Mouse (Mus musculus): ENCODE measurements at regions not wholly inside any gene's neighbourhood (a gene's known extent, or its start where the extent isn't known, plus 50 kb on each side); places are given as distances from the start of the nearest gene placed in this dataset.

DNA sequence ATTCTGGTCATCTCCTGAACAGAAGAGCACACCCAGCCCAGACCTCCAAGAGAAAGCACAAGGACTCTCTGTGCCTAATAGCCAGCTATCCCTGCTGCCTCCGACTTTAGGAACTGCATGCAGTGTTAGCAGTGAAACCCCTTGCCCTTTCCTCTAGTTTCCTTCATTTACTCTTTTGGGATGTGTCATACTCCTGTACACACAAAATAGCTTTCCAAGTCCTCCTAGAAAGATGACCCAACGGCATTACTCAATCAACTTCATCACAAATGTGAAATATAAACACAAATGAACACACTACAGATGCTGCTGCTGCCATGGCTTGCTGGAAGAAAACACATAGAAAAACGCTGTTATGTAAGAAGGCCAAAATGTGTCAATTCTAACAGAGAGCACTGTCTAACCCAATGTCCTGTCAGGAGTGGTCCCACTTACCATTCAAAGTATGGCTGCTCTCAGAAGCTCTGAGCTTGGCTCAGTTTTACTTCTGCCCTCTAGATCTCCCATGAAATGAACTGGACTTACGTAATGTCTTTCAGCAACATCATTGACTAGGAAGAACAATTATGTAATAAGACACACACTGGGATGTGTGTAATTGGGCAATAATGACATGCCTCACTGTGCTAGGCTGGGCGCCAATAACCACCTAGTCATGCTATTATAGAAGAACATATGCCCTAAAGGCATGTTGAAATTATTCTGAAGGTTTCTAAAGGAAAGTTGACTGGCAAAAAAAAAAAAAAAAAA is 94.5 kb downstream of the Lmo4 start:
- Histone ChIP-seq H3K27ac (ENCODE audit: low read length) (no peak overlapping the region), H3K4me1 (ENCODE audit: control insufficient read depth, insufficient read depth, low read length) (no peaks in the 10 kb centered on the region), H3K4me2 (replicated peaks; ENCODE audit: low read depth, low read length) (no peak overlapping the region), H3K9ac (replicated peaks; ENCODE audit: low read depth, low read length) (no peak overlapping the region), H3K27me3 (ENCODE audit: control insufficient read depth, insufficient read depth, low read length) (no peaks in the 10 kb centered on the region), H3K36me3 (ENCODE audit: control insufficient read depth, insufficient read depth, low read length) (no peaks in the 10 kb centered on the region), H3K4me3 (ENCODE audit: low read depth, low read length) (no peak overlapping the region), H3K9me3 (ENCODE audit: control insufficient read depth, low read depth, low read length) (no peaks in the 10 kb centered on the region)
- ATAC-seq (ENCODE audit: insufficient number of reproducible peaks, insufficient read depth, low FRiP score, low read depth), result no peak
- 87% methylated on average over 5 of the region's 5 CpGs for WGBS

- no peaks in the 10 kb centered on the region for H3K36me3 ChIP-seq (ENCODE audit: control insufficient read depth, insufficient read depth, low read length)
- H3K4me2 ChIP-seq (replicated peaks; ENCODE audit: low read depth, low read length), result no peak overlapping the region
- H3K9me3 ChIP-seq (ENCODE audit: control insufficient read depth, low read depth, low read length), result no peaks in the 10 kb centered on the region
- H3K27ac ChIP-seq (ENCODE audit: low read length), result no peak overlapping the region
- WGBS, result 78% methylated on average over 2 of the region's 2 CpGs
- no peaks in the 10 kb centered on the region for H3K4me1 ChIP-seq (ENCODE audit: control insufficient read depth, insufficient read depth, low read length)
- no peak for ATAC-seq (ENCODE audit: insufficient number of reproducible peaks, insufficient read depth, low FRiP score, low read depth)
- no peaks in the 10 kb centered on the region for H3K27me3 ChIP-seq (ENCODE audit: control insufficient read depth, insufficient read depth, low read length)
- H3K4me3 ChIP-seq (ENCODE audit: low read depth, low read length), result no peak overlapping the region
- H3K9ac ChIP-seq (replicated peaks; ENCODE audit: low read depth, low read length), result no peak overlapping the region
Measured at GRCm38 (mm10) chr3:144109769-144110168, 95.3 kb downstream of the Lmo4 start.

DNA sequence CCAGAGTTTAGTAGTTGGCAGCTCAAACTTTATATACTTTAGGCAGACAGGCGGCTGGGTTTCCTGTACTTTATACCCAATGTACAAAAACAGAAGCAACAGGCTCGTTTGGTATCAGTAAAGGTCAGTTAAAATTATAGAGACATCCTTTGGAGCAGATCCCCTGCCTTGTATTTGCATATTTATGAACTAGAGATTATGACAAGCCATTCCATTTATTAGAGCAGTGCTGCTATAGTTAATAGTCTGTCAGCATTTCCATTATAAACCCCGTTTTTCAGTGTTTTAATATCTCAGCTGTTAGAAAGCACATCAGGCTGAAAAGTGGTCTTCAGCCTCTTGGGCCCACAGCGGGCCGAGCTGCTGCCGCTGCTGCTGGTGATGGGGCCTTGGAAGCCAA is 96.7 kb downstream of the Lmo4 start:
- Histone ChIP-seq H3K4me1 (ENCODE audit: control insufficient read depth, insufficient read depth, low read length) (no peaks in the 10 kb centered on the region), H3K27ac (ENCODE audit: low read length) (no peak overlapping the region), H3K27me3 (ENCODE audit: control insufficient read depth, insufficient read depth, low read length) (no peaks in the 10 kb centered on the region), H3K4me3 (ENCODE audit: low read depth, low read length) (no peak overlapping the region), H3K9me3 (ENCODE audit: control insufficient read depth, low read depth, low read length) (no peaks in the 10 kb centered on the region), H3K4me2 (replicated peaks; ENCODE audit: low read depth, low read length) (no peak overlapping the region), H3K36me3 (ENCODE audit: control insufficient read depth, insufficient read depth, low read length) (no peaks in the 10 kb centered on the region), H3K9ac (replicated peaks; ENCODE audit: low read depth, low read length) (no peak overlapping the region)
- 81% methylated on average over 6 of the region's 6 CpGs for WGBS
- no peak for ATAC-seq (ENCODE audit: insufficient number of reproducible peaks, insufficient read depth, low FRiP score, low read depth)

DNA sequence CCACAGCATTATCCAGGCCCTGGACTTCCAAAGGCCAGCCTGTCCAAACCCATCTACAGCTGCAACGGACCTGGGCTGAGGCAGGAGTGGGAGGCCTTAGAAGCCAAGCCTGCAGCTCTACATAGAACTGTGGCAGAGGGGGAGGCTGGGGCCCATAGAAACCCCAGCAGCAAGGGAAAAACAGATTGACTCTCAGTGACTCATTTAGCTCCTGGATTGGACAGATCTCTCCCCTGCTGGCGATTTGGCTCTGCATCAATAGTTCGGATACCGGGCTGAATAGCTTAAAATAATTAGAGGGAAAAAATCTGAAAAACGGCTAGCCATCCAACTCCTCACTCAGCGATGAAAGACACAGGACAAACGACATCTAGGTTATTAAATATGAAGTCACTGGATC is 97.4 kb downstream of the Lmo4 start:
- H3K9me3 ChIP-seq (ENCODE audit: control insufficient read depth, low read depth, low read length), result no peaks in the 10 kb centered on the region
- H3K4me1 ChIP-seq (ENCODE audit: control insufficient read depth, insufficient read depth, low read length), result no peaks in the 10 kb centered on the region
- no peaks in the 10 kb centered on the region for H3K36me3 ChIP-seq (ENCODE audit: control insufficient read depth, insufficient read depth, low read length)
- H3K4me2 ChIP-seq (replicated peaks; ENCODE audit: low read depth, low read length), result no peak overlapping the region
- H3K27ac ChIP-seq (ENCODE audit: low read length), result no peak overlapping the region
- no peak for ATAC-seq (ENCODE audit: insufficient number of reproducible peaks, insufficient read depth, low FRiP score, low read depth)
- no peak overlapping the region for H3K9ac ChIP-seq (replicated peaks; ENCODE audit: low read depth, low read length)
- no peak overlapping the region for H3K4me3 ChIP-seq (ENCODE audit: low read depth, low read length)
- WGBS, result 68% methylated on average over 7 of the region's 7 CpGs
- H3K27me3 ChIP-seq (ENCODE audit: control insufficient read depth, insufficient read depth, low read length), result no peaks in the 10 kb centered on the region

DNA sequence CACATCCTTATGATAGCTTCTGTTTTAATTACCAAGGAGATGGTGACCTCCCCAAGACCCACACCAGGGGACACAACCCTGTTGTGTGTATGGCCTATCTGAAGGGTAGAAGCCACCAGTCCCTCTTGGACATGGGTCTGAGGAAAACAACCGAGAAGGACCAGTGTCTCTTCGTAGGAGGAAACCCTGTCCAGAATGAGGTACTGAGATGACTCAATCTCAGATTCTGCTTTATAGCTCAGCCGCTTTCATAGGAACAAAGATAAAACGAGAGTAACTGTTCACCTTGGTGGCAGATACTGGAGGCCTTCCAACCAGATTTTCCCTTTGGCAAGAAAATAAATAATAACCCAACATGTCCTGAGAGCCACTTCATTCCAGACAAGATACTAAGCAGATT is 100.7 kb downstream of the Lmo4 start:
- Histone ChIP-seq H3K4me3 (ENCODE audit: low read depth, low read length) (no peak overlapping the region), H3K9me3 (ENCODE audit: control insufficient read depth, low read depth, low read length) (no peaks in the 10 kb centered on the region), H3K4me1 (ENCODE audit: control insufficient read depth, insufficient read depth, low read length) (no peaks in the 10 kb centered on the region), H3K9ac (replicated peaks; ENCODE audit: low read depth, low read length) (no peak overlapping the region), H3K36me3 (ENCODE audit: control insufficient read depth, insufficient read depth, low read length) (no peaks in the 10 kb centered on the region), H3K4me2 (replicated peaks; ENCODE audit: low read depth, low read length) (no peak overlapping the region), H3K27ac (ENCODE audit: low read length) (no peak overlapping the region), H3K27me3 (ENCODE audit: control insufficient read depth, insufficient read depth, low read length) (no peaks in the 10 kb centered on the region)
- 82% methylated on average over 4 of the region's 4 CpGs for WGBS
- no peak for ATAC-seq (ENCODE audit: insufficient number of reproducible peaks, insufficient read depth, low FRiP score, low read depth)

GRCm38 (mm10) chr3:144099444-144099843 is 105.6 kb downstream of the Lmo4 start:
- Histone ChIP-seq H3K27ac (ENCODE audit: low read length) (no peak overlapping the region), H3K4me3 (ENCODE audit: low read depth, low read length) (no peak overlapping the region), H3K9ac (replicated peaks; ENCODE audit: low read depth, low read length) (no peak overlapping the region), H3K4me1 (ENCODE audit: control insufficient read depth, insufficient read depth, low read length) (peaks cover 6% of the 10 kb centered on the region; the same call in 1 of the 2 replicates), H3K27me3 (ENCODE audit: control insufficient read depth, insufficient read depth, low read length) (no peaks in the 10 kb centered on the region), H3K9me3 (ENCODE audit: control insufficient read depth, low read depth, low read length) (no peaks in the 10 kb centered on the region), H3K4me2 (replicated peaks; ENCODE audit: low read depth, low read length) (no peak overlapping the region), H3K36me3 (ENCODE audit: control insufficient read depth, insufficient read depth, low read length) (no peaks in the 10 kb centered on the region)
- 53% methylated on average over 2 of the region's 2 CpGs for WGBS
- ATAC-seq (ENCODE audit: insufficient number of reproducible peaks, insufficient read depth, low FRiP score, low read depth), result peak; percentile 83

DNA sequence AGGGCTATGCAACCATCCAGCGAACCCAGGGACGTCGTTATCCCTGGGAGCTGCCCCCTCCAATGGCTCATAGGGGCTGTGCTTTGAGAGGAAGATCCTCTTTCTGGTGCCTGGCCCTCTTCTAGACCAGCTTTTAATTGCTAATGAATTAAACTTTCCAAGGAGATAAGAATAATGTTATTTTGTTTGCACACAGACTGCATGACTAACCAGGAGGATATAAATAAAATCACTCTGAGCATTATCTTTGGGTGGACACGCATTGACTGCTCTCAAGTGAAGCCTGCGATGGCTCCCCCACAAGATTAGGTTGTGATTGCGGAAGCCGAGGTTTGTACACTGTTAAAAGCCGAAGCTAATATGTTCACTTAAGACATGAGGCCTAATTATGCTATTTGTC is 106.3 kb downstream of the Lmo4 start:
- WGBS, result 60% methylated on average over 8 of the region's 8 CpGs
- H3K27ac ChIP-seq (ENCODE audit: low read length), result no peak overlapping the region

GRCm38 (mm10) chr3:144091231-144091630 is 113.8 kb downstream of the Lmo4 start:
- H3K9me3 ChIP-seq (ENCODE audit: control insufficient read depth, low read depth, low read length), result no peaks in the 10 kb centered on the region
- no peak overlapping the region for H3K4me3 ChIP-seq (ENCODE audit: low read depth, low read length)
- no peak overlapping the region for H3K27ac ChIP-seq (ENCODE audit: low read length)
- no peak overlapping the region for H3K9ac ChIP-seq (replicated peaks; ENCODE audit: low read depth, low read length)
- no peak for ATAC-seq (ENCODE audit: insufficient number of reproducible peaks, insufficient read depth, low FRiP score, low read depth)
- no peak overlapping the region for H3K4me2 ChIP-seq (replicated peaks; ENCODE audit: low read depth, low read length)
- no peaks in the 10 kb centered on the region for H3K36me3 ChIP-seq (ENCODE audit: control insufficient read depth, insufficient read depth, low read length)
- H3K27me3 ChIP-seq (ENCODE audit: control insufficient read depth, insufficient read depth, low read length), result no peaks in the 10 kb centered on the region
- 0 out of 2 replicates have a peak, but pooled peaks cover 4% of the 10 kb centered on the region for H3K4me1 ChIP-seq (ENCODE audit: control insufficient read depth, insufficient read depth, low read length)
- WGBS, result 77% methylated on average over 1 of the region's 1 CpGs

More for the DNA sequence above, 106.3 kb downstream of the Lmo4 start:
- no peaks in the 10 kb centered on the region for H3K27me3 ChIP-seq (ENCODE audit: control insufficient read depth, insufficient read depth, low read length)
- H3K36me3 ChIP-seq (ENCODE audit: control insufficient read depth, insufficient read depth, low read length), result no peaks in the 10 kb centered on the region
- no peak overlapping the region for H3K4me3 ChIP-seq (ENCODE audit: low read depth, low read length)
- no peak for ATAC-seq (ENCODE audit: insufficient number of reproducible peaks, insufficient read depth, low FRiP score, low read depth)
- H3K9me3 ChIP-seq (ENCODE audit: control insufficient read depth, low read depth, low read length), result no peaks in the 10 kb centered on the region
- peaks cover 6% of the 10 kb centered on the region; the same call in 1 of the 2 replicates for H3K4me1 ChIP-seq (ENCODE audit: control insufficient read depth, insufficient read depth, low read length)
- H3K9ac ChIP-seq (replicated peaks; ENCODE audit: low read depth, low read length), result no peak overlapping the region
- H3K4me2 ChIP-seq (replicated peaks; ENCODE audit: low read depth, low read length), result no peak overlapping the region

DNA sequence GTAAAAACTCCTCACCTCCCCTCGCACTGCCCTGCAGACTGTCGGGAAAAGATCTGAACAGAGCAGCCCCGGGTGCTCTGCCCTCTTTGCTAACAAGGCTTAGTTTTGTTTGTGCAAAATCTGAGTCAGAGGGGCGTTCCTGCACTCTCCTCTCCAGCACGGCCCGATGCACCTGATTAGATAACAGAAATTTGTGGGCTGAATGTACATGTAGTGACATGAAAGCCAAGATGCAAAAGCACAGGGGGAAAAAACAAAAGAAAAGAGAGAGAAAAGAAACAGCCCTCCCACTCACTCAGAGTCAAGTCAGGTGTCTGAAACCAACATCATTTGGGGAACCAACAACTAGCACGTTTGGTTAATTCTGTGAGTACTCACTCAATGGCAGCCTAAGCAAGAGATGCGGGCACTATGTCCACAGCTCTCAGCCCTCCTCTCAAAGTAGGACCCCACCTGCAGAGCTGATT is 115.2 kb downstream of the Lmo4 start:
- 0 out of 2 replicates have a peak overlapping the region, but pooled peaks have one; percentile 2 for H3K4me2 ChIP-seq (replicated peaks; ENCODE audit: low read depth, low read length)
- H3K9me3 ChIP-seq (ENCODE audit: control insufficient read depth, low read depth, low read length), result no peaks in the 10 kb centered on the region
- H3K9ac ChIP-seq (replicated peaks; ENCODE audit: low read depth, low read length), result no peak overlapping the region
- peak overlapping the region; percentile 75 for H3K27ac ChIP-seq (ENCODE audit: low read length)
- no peaks in the 10 kb centered on the region for H3K36me3 ChIP-seq (ENCODE audit: control insufficient read depth, insufficient read depth, low read length)
- H3K27me3 ChIP-seq (ENCODE audit: control insufficient read depth, insufficient read depth, low read length), result no peaks in the 10 kb centered on the region
- 0 out of 2 replicates have a peak, but pooled peaks cover 4% of the 10 kb centered on the region for H3K4me1 ChIP-seq (ENCODE audit: control insufficient read depth, insufficient read depth, low read length)
- peak; percentile 92 for ATAC-seq (ENCODE audit: insufficient number of reproducible peaks, insufficient read depth, low FRiP score, low read depth)
- no peak overlapping the region for H3K4me3 ChIP-seq (ENCODE audit: low read depth, low read length)
- 25% methylated on average over 8 of the region's 8 CpGs for WGBS

Data from stomach, embryonic 14.5 days (tissue).